19 mouse cellular contexts compared by ENCODE assay signal in genomic region chr16:23653479-23653878, GRCm38 (mm10).
"Had no signal": no experiment of that assay in that cellular context is flagged by ENCODE, and none has a peak within 500 bp of the region (broad histone marks: within the 10 kb centered on the region; RNA-seq: fewer than 3 reads in every experiment).

No protein-coding gene starts in this region.

- H3K27ac ChIP-seq: midbrain, embryonic 10.5 days; midbrain, embryonic 12.5 days; neural tube, embryonic 13.5 days; neural tube, embryonic 15.5 days; stomach, embryonic 15.5 days; stomach, postnatal 0 days had no signal

- H3K4me1 ChIP-seq: midbrain, embryonic 10.5 days; midbrain, embryonic 12.5 days; neural tube, embryonic 13.5 days; neural tube, embryonic 15.5 days; stomach, embryonic 15.5 days had no signal

- H3K27me3 ChIP-seq: midbrain, embryonic 12.5 days; neural tube, embryonic 13.5 days; neural tube, embryonic 15.5 days; stomach, embryonic 15.5 days had no signal

- H3K36me3 ChIP-seq: midbrain, embryonic 10.5 days; midbrain, embryonic 12.5 days; neural tube, embryonic 13.5 days; neural tube, embryonic 15.5 days; stomach, embryonic 15.5 days had no signal

- H3K4me2 ChIP-seq: lung, embryonic 14.5 days; midbrain, embryonic 12.5 days; neural tube, embryonic 13.5 days; neural tube, embryonic 15.5 days; stomach, embryonic 15.5 days had no signal

- DNase-seq: lung, adult 18-20 months; lung, embryonic 14.5 days; lung, postnatal 10 days; lung, postnatal 4 days; midbrain, embryonic 14.5 days; retina, postnatal 1 day; right cerebral cortex, adult 18-20 months; right cerebral cortex, postnatal 14 days; thymus, adult 2 months; thymus, postnatal 25 days; thymus, postnatal 4 days had no signal

- H3K4me3 ChIP-seq: midbrain, embryonic 10.5 days; midbrain, embryonic 12.5 days; myocyte; neural tube, embryonic 13.5 days; neural tube, embryonic 15.5 days; stomach, embryonic 15.5 days had no signal

- ATAC-seq: midbrain, embryonic 16.5 days had no signal

- H3K9ac ChIP-seq: lung, embryonic 14.5 days; midbrain, embryonic 12.5 days; neural tube, embryonic 13.5 days; neural tube, embryonic 15.5 days; stomach, embryonic 15.5 days had no signal

- H3K9me3 ChIP-seq: midbrain, embryonic 10.5 days; midbrain, embryonic 12.5 days; neural tube, embryonic 13.5 days; neural tube, embryonic 15.5 days; stomach, embryonic 15.5 days had no signal
